Mouse (Mus musculus) gastrocnemius, adult 8-10 months (tissue): ENCODE data around the gene Nrn1. TPM values are rescaled to one million over a fixed set of nuclear protein-coding genes. Genes with fewer than 3 reads are reported as not detected.

Experiments
- DNase-seq, 2 experiments: peaks; one replicate each; pipeline ENCODE4 v3.0.0; 2022; ENCODE audit warnings: low spot score in 2 of 2
- total RNA-seq, 4 experiments: library from RNA; stranded (reverse); gene quantifications; 2 replicates each; pipeline ENCODE4 v1.2.4; 2022

Gene Nrn1
- total RNA-seq, 4 experiments from 2014 or later, result 0.48 to 1.6 (median 0.69) TPM

GRCm38 (mm10) chr13:36724533-36725470, 10.1 kb downstream of the Nrn1 start:
- DNase-seq, result no peak

GRCm38 (mm10) chr13:36723726-36724300, 11.1 kb downstream of the Nrn1 start:
- no peak for DNase-seq

GRCm38 (mm10) chr13:36722309-36722708, 12.6 kb downstream of the Nrn1 start:
- DNase-seq, result no peak

GRCm38 (mm10) chr13:36720297-36721017, 14.5 kb downstream of the Nrn1 start:
- no peak for DNase-seq

GRCm38 (mm10) chr13:36717376-36717775, 17.6 kb downstream of the Nrn1 start:
- DNase-seq, result no peak

DNA sequence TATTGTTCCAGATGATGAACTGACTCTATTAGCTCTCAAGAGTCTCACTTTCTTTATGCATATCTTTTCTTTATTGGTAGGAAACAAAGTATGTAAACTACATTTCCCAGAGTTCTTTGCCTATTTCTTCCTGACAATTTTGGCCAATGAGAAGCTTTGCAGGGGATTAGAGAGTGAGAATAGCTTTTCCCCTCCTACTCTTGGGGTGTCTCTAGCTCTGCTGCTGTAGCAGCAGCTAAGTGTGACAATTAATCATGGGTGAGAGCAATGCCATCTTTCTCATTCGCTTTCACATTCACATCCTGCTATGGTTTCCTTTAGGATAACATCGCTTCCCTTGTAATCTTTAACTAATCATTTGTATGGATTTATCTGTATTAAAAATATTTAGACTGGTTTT, 18.2 kb downstream of the Nrn1 start:
- DNase-seq, result no peak

DNA sequence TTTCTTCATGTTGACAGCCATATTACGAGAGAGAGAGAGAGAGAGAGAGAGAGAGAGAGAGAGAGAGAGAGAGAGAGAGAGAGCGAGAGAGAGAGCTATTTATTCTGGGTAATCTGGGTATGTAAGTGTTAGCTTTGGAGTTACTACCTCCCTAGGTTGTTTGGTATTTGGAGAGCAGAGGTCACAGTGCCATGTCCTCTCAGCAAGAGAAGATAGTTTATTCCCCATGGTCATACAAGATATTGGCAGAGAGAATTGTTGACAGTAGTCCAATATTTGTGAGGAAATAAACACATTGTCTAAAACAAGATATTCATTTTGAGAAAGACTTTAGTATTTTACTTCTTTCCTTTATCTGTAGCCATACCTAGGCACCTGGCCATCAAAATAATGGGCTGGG, 20.8 kb downstream of the Nrn1 start:
- DNase-seq, result no peak

- no peak for DNase-seq
Measured at GRCm38 (mm10) chr13:36707088-36707690, 27.7 kb downstream of the Nrn1 start.

GRCm38 (mm10) chr13:36696351-36696771, 38.6 kb downstream of the Nrn1 start:
- DNase-seq, result no peak

- DNase-seq, result no peak
Measured at GRCm38 (mm10) chr13:36695516-36696201, 39.3 kb downstream of the Nrn1 start.

- no peak for DNase-seq
Measured at GRCm38 (mm10) chr13:36683581-36683980, 51.4 kb downstream of the Nrn1 start.

DNA sequence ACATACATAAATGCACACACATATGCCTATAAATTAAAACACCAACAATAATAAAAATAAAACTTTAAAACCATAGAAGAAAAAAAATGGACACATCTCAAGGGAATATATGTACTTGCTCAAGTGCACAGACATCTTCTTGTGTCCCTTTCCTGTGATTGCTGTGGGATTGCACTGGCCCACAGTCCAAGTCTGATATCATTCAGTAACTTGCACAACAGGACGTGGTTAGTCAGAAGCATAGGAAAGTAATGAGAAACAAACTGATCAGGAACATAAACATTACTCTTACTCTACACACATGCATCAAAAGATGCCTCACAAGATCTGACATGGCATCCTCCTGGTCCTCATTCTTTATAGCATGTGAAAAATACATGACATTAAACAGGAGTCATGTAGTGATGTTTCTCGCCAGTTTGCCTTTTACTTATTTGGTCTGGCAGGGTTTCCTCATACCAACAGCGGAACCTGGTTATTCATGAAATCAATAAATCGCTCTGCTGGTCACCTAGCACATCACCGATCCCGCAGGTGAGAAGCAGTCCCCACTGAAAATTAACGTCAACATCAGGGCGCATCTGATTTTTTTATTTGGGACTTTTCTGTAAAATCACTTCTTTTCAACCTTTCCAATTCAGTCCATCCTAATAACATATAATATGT, 54.1 kb downstream of the Nrn1 start:
- DNase-seq, result no peak

- DNase-seq, result no peak
Measured at GRCm38 (mm10) chr13:36679345-36679744, 55.6 kb downstream of the Nrn1 start.
